In genomic region chr1:66104493-66104892, GRCm38 (mm10) we compare ENCODE assay signal across 12 mouse cellular contexts.
A peak's percentile ranks its signal among the peaks of the same experiment; 100 is the strongest.
DNase-seq lines count a peak whose midpoint lies in the region; ATAC-seq lines count a peak whose summit lies in the region.
"Had no signal": no experiment of that assay in that cellular context is flagged by ENCODE, and none has a peak within 500 bp of the region (broad histone marks: within the 10 kb centered on the region; RNA-seq: fewer than 3 reads in every experiment).

No protein-coding gene starts in this region.

- H3K36me3 ChIP-seq in hindbrain, embryonic 15.5 days = no peaks in the 10 kb centered on the region
- no peaks in the 10 kb centered on the region for H3K36me3 ChIP-seq in hindbrain, embryonic 13.5 days
- H3K36me3 ChIP-seq in hindbrain, embryonic 16.5 days (ENCODE audit: control insufficient read depth, insufficient read depth, low read length) = no peaks in the 10 kb centered on the region
- H3K36me3 ChIP-seq: liver, embryonic 15.5 days; neural tube, embryonic 13.5 days had no signal

- H3K9me3 ChIP-seq in hindbrain, embryonic 15.5 days = no peaks in the 10 kb centered on the region
- no peaks in the 10 kb centered on the region for H3K9me3 ChIP-seq in hindbrain, embryonic 13.5 days
- H3K9me3 ChIP-seq in hindbrain, embryonic 16.5 days (ENCODE audit: control insufficient read depth, low read length) = no peaks in the 10 kb centered on the region
- H3K9me3 ChIP-seq: liver, embryonic 15.5 days; neural tube, embryonic 13.5 days had no signal

- H3K4me1 ChIP-seq in hindbrain, embryonic 15.5 days (replicated peaks) = no peaks in the 10 kb centered on the region
- no peaks in the 10 kb centered on the region for H3K4me1 ChIP-seq in hindbrain, embryonic 13.5 days (replicated peaks)
- H3K4me1 ChIP-seq in hindbrain, embryonic 16.5 days (ENCODE audit: control insufficient read depth, insufficient read depth, low read depth, low read length) = no peaks in the 10 kb centered on the region
- H3K4me1 ChIP-seq: liver, embryonic 15.5 days; neural tube, embryonic 13.5 days had no signal

- peak; percentile 2 for DNase-seq in CD4-positive, CD25-positive, alpha-beta regulatory T cell, adult 2 months (ENCODE audit: low read depth, low spot score)
- peak; percentile 21 for DNase-seq in A20 (ENCODE audit: low read depth, low spot score)
- DNase-seq in spleen, postnatal 36 days (ENCODE audit: low spot score in 2 of 2) = no peak
- DNase-seq in adrenal gland, adult 8-10 months = no peak
- DNase-seq: adrenal gland, postnatal 36 days; kidney, adult 11 months had no signal

- no peak for ATAC-seq in CD4-positive, CD25-positive, alpha-beta regulatory T cell, adult 4 months
- 0 out of 2 replicates have a peak, but pooled peaks have one; percentile 47 for ATAC-seq in hindbrain, embryonic 15.5 days (ENCODE audit: low FRiP score, low read depth)
- ATAC-seq in hindbrain, embryonic 13.5 days (ENCODE audit: low FRiP score) = no peak
- ATAC-seq in hindbrain, embryonic 16.5 days = 0 out of 2 replicates have a peak, but pooled peaks have one; percentile 58

- no peak overlapping the region for H3K4me2 ChIP-seq in hindbrain, embryonic 15.5 days
- no peak overlapping the region for H3K4me2 ChIP-seq in hindbrain, embryonic 13.5 days
- H3K4me2 ChIP-seq in hindbrain, embryonic 16.5 days (ENCODE audit: low read length) = no peak overlapping the region
- H3K4me2 ChIP-seq: liver, embryonic 15.5 days; neural tube, embryonic 13.5 days had no signal

- no peak overlapping the region for H3K9ac ChIP-seq in hindbrain, embryonic 15.5 days
- no peak overlapping the region for H3K9ac ChIP-seq in hindbrain, embryonic 13.5 days
- no peak overlapping the region for H3K9ac ChIP-seq in hindbrain, embryonic 16.5 days (ENCODE audit: low read depth, low read length)
- H3K9ac ChIP-seq: liver, embryonic 15.5 days; neural tube, embryonic 13.5 days had no signal

- WGBS in hindbrain, embryonic 15.5 days = 45% methylated on average over 1 of the region's 1 CpGs
- WGBS in hindbrain, embryonic 13.5 days = 31% methylated on average over 1 of the region's 1 CpGs
- 39% methylated on average over 1 of the region's 1 CpGs for WGBS in hindbrain, embryonic 16.5 days

- no peak overlapping the region for H3K4me3 ChIP-seq in hindbrain, embryonic 15.5 days
- no peak overlapping the region for H3K4me3 ChIP-seq in hindbrain, embryonic 13.5 days
- no peak overlapping the region for H3K4me3 ChIP-seq in hindbrain, embryonic 16.5 days (ENCODE audit: low read length)
- H3K4me3 ChIP-seq: liver, embryonic 15.5 days; neural tube, embryonic 13.5 days had no signal

- no peak overlapping the region for H3K27ac ChIP-seq in hindbrain, embryonic 15.5 days (replicated peaks)
- no peak overlapping the region for H3K27ac ChIP-seq in hindbrain, embryonic 13.5 days
- H3K27ac ChIP-seq in hindbrain, embryonic 16.5 days (ENCODE audit: low read depth, low read length) = no peak overlapping the region
- H3K27ac ChIP-seq: liver, embryonic 15.5 days; neural tube, embryonic 13.5 days had no signal

- no peaks in the 10 kb centered on the region for H3K27me3 ChIP-seq in hindbrain, embryonic 15.5 days
- H3K27me3 ChIP-seq in hindbrain, embryonic 13.5 days = no peaks in the 10 kb centered on the region
- no peaks in the 10 kb centered on the region for H3K27me3 ChIP-seq in hindbrain, embryonic 16.5 days (replicated peaks; ENCODE audit: control insufficient read depth, insufficient read depth, low read length)
- H3K27me3 ChIP-seq: liver, embryonic 15.5 days; neural tube, embryonic 13.5 days had no signal

Comparison
In these comparisons a context has a peak if more than half of its experiments do, and no peak if none do; other contexts are left out.
1. ATAC-seq: peak in hindbrain, embryonic 15.5 days (single experiment) and hindbrain, embryonic 16.5 days (single experiment); none in CD4-positive, CD25-positive, alpha-beta regulatory T cell, adult 4 months (single experiment) and hindbrain, embryonic 13.5 days (single experiment).
2. DNase-seq: peak in CD4-positive, CD25-positive, alpha-beta regulatory T cell, adult 2 months (single experiment) and A20 (single experiment); none in spleen, postnatal 36 days (0 of 2) and adrenal gland, adult 8-10 months (single experiment).